ENCODE assay signal across 8 mouse cellular contexts in the genomic region with DNA sequence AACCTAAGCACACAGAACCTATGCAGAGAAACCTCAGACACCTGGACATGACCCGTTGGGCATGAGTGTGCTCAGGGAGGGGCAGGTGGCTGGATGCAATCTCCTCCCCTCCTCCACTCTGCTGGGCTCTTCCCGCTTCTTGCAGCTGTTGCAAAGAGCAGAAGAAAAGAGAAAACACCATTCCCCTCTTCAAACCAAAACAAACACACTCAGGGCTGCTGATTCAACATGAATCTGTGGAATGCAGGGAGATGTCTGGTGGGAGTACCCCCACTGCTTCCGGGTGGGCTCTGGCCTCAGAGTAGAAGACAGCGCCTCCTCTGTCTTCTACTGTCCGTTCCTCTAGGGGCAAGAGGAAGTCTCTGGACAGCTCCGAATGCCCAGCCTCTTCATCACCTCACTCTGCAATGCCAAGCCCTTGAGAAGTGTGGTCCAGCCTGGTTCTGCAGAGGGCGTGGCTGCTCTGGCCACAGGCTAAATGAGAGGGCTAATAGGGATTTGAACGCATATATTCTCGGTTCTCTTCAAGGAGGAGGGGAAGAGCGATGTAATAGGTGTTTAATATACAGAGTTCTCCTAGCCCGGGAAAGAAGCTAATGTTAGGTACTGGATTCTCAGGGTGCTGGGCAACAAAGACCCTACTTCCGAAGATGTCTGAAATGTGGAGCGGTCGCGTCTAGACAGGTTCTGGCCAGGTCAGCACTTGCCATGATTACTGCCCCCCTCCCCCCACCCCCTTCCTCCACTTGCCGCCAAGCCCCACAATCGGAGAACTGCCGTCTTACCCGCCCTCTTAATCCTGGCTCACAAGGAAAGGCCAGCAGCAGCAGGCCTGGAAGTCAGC. TPM values are rescaled to one million over a fixed set of nuclear protein-coding genes. Genes with fewer than 3 reads are reported as not detected.
DNase-seq lines count a peak whose midpoint lies in the region; ATAC-seq lines count a peak whose summit lies in the region.

No protein-coding gene starts in this region.

- peak overlapping the region; percentile 85 for H3K4me3 ChIP-seq in megakaryocyte, embryonic 14.5 days (replicated peaks)
- peak overlapping the region; percentile 58 for H3K4me3 ChIP-seq in forebrain, embryonic 10.5 days
- peak overlapping the region; percentile 53 for H3K4me3 ChIP-seq in limb, embryonic 13.5 days

- no peaks in the 10 kb centered on the region for H3K36me3 ChIP-seq in megakaryocyte, embryonic 14.5 days (replicated peaks; ENCODE audit: low read length)
- H3K36me3 ChIP-seq in forebrain, embryonic 10.5 days (replicated peaks) = no peaks in the 10 kb centered on the region
- no peaks in the 10 kb centered on the region for H3K36me3 ChIP-seq in limb, embryonic 13.5 days

- H3K4me2 ChIP-seq in limb, embryonic 13.5 days (replicated peaks) = peak overlapping the region; percentile 80

- peak overlapping the region; percentile 77 for H3K27ac ChIP-seq in forebrain, embryonic 10.5 days
- H3K27ac ChIP-seq in limb, embryonic 13.5 days = no peak overlapping the region

- ATAC-seq in megakaryocyte, adult 5-6 weeks (ENCODE audit: poor library complexity, severe bottlenecking) = no peak
- ATAC-seq in limb, embryonic 13.5 days (ENCODE audit: low FRiP score, low read depth) = no peak

- H3K4me1 ChIP-seq in megakaryocyte, embryonic 14.5 days = peaks cover 30% of the 10 kb centered on the region
- H3K4me1 ChIP-seq in forebrain, embryonic 10.5 days = peaks cover 83% of the 10 kb centered on the region
- H3K4me1 ChIP-seq in limb, embryonic 13.5 days = peaks cover 41% of the 10 kb centered on the region

- DNase-seq in forebrain, embryonic 10.5 days (ENCODE audit: extremely low spot score, low spot score) = no peak
- peak; percentile 36 for DNase-seq in neural tube, embryonic 10.5 days (ENCODE audit: extremely low spot score, low spot score)
- no peak for DNase-seq in layer of hippocampus, adult 9-11 months
- DNase-seq in left cerebral cortex, postnatal 4 days = no peak
- DNase-seq in right cerebral cortex, postnatal 36 days (ENCODE audit: low spot score in 2 of 2) = no peak

- peak overlapping the region; percentile 68 for H3K9ac ChIP-seq in limb, embryonic 13.5 days

- intact Hi-C loops in left cerebral cortex, postnatal 4 days (cut with DNase I) = no loop called here

- no peaks in the 10 kb centered on the region for H3K9me3 ChIP-seq in megakaryocyte, embryonic 14.5 days
- no peaks in the 10 kb centered on the region for H3K9me3 ChIP-seq in forebrain, embryonic 10.5 days
- H3K9me3 ChIP-seq in limb, embryonic 13.5 days = no peaks in the 10 kb centered on the region

- 8% methylated on average over 19 of the region's 19 CpGs for WGBS in forebrain, embryonic 10.5 days
- 9% methylated on average over 19 of the region's 19 CpGs for WGBS in limb, embryonic 13.5 days

- peaks cover 97% of the 10 kb centered on the region for H3K27me3 ChIP-seq in megakaryocyte, embryonic 14.5 days (replicated peaks)
- H3K27me3 ChIP-seq in forebrain, embryonic 10.5 days (ENCODE audit: poor library complexity, severe bottlenecking) = peaks cover 70% of the 10 kb centered on the region
- peaks cover 81% of the 10 kb centered on the region for H3K27me3 ChIP-seq in limb, embryonic 13.5 days

RNA-seq across cellular contexts. Expression of gene Itga3, which starts 1.2 kb away (rescaled TPM):
- polyA plus RNA-seq in megakaryocyte, embryonic 14.5 days (2012; ENCODE audit: insufficient read depth, low replicate concordance) = 0.08 TPM in 1 of 2 replicates, not detected in the other
- total RNA-seq in megakaryocyte, adult 5-6 weeks (2015) = 0.09 TPM in 1 of 2 replicates, not detected in the other
- total RNA-seq in megakaryocyte, adult 5-6 weeks (2017) = 0.24 TPM in 1 of 2 replicates, not detected in the other
- polyA plus RNA-seq in forebrain, embryonic 10.5 days (2016; fragmentation: Nextera tagmentation; extraction: Ambion mirVana) = 5.5 and 6.5 TPM in 2 replicates
- 6.4 and 8.9 TPM in 2 replicates for polyA plus RNA-seq in limb, embryonic 13.5 days (2015; fragmentation: Nextera tagmentation; extraction: Ambion mirVana)
- 10 to 100 TPM; 20.3 to 20.5 TPM for total RNA-seq in left cerebral cortex, postnatal 4 days (2021)

RNA-seq across cellular contexts. Expression of gene Pdk2, which starts 34.3 kb away (rescaled TPM):
- 35.1 and 38.6 TPM in 2 replicates for polyA plus RNA-seq in megakaryocyte, embryonic 14.5 days (2012; ENCODE audit: insufficient read depth, low replicate concordance)
- total RNA-seq in megakaryocyte, adult 5-6 weeks (2015) = 4.5 and 6.3 TPM in 2 replicates
- 0.73 and 1.7 TPM in 2 replicates for total RNA-seq in megakaryocyte, adult 5-6 weeks (2017)
- polyA plus RNA-seq in forebrain, embryonic 10.5 days (2016; fragmentation: Nextera tagmentation; extraction: Ambion mirVana) = 12.1 and 12.5 TPM in 2 replicates
- 33.7 and 34.9 TPM in 2 replicates for polyA plus RNA-seq in limb, embryonic 13.5 days (2015; fragmentation: Nextera tagmentation; extraction: Ambion mirVana)
- total RNA-seq in left cerebral cortex, postnatal 4 days (2021) = 10 to 100 TPM; 21.4 to 22.2 TPM

RNA-seq across cellular contexts. Expression of gene Dlx3, which starts 44.5 kb away (rescaled TPM):
- polyA plus RNA-seq in megakaryocyte, embryonic 14.5 days (2012; ENCODE audit: insufficient read depth, low replicate concordance) = not detected in 2 replicates
- total RNA-seq in megakaryocyte, adult 5-6 weeks (2015) = 0.04 TPM in 1 of 2 replicates, not detected in the other
- not detected in 2 replicates for total RNA-seq in megakaryocyte, adult 5-6 weeks (2017)
- polyA plus RNA-seq in forebrain, embryonic 10.5 days (2016; fragmentation: Nextera tagmentation; extraction: Ambion mirVana) = 3.5 and 3.6 TPM in 2 replicates
- polyA plus RNA-seq in limb, embryonic 13.5 days (2015; fragmentation: Nextera tagmentation; extraction: Ambion mirVana) = 10.2 and 14.2 TPM in 2 replicates
- total RNA-seq in left cerebral cortex, postnatal 4 days (2021) = not detected
